Mouse (Mus musculus): ENCODE measurements at regions not wholly inside any gene's neighbourhood (a gene's known extent, or its start where the extent isn't known, plus 50 kb on each side); places are given as distances from the start of the nearest gene placed in this dataset.

- TF ChIP-seq GATA4 (IDR thresholded peaks at IDR 0.05; ENCODE audit: insufficient replicate concordance, low read length) = no peak
Observed at GRCm38 (mm10) chr17:4509506-4509905, 484.6 kb upstream of the Arid1b start.

GRCm38 (mm10) chr17:4516141-4516540, 478.0 kb upstream of the Arid1b start:
- no peak for TF ChIP-seq GATA4 (IDR thresholded peaks at IDR 0.05; ENCODE audit: insufficient replicate concordance, low read length)

GRCm38 (mm10) chr17:4516846-4517245, 477.3 kb upstream of the Arid1b start:
- TF ChIP-seq GATA4 (IDR thresholded peaks at IDR 0.05; ENCODE audit: insufficient replicate concordance, low read length) = no peak

- no peak for TF ChIP-seq GATA4 (IDR thresholded peaks at IDR 0.05; ENCODE audit: insufficient replicate concordance, low read length)
Observed at GRCm38 (mm10) chr17:4521031-4521430, 473.1 kb upstream of the Arid1b start.

GRCm38 (mm10) chr17:4526466-4526865, 467.7 kb upstream of the Arid1b start:
- no peak for TF ChIP-seq GATA4 (IDR thresholded peaks at IDR 0.05; ENCODE audit: insufficient replicate concordance, low read length)

GRCm38 (mm10) chr17:4532126-4532525, 462.0 kb upstream of the Arid1b start:
- no peak for TF ChIP-seq GATA4 (IDR thresholded peaks at IDR 0.05; ENCODE audit: insufficient replicate concordance, low read length)

- no peak for TF ChIP-seq GATA4 (IDR thresholded peaks at IDR 0.05; ENCODE audit: insufficient replicate concordance, low read length)
Observed at GRCm38 (mm10) chr17:4540435-4540834, 453.7 kb upstream of the Arid1b start.

- TF ChIP-seq GATA4 (IDR thresholded peaks at IDR 0.05; ENCODE audit: insufficient replicate concordance, low read length) = no peak
Observed at GRCm38 (mm10) chr17:4541020-4541743, 452.9 kb upstream of the Arid1b start.

GRCm38 (mm10) chr17:4546579-4546978, 447.6 kb upstream of the Arid1b start:
- TF ChIP-seq GATA4 (IDR thresholded peaks at IDR 0.05; ENCODE audit: insufficient replicate concordance, low read length) = no peak

GRCm38 (mm10) chr17:4563641-4564040, 430.5 kb upstream of the Arid1b start:
- no peak for TF ChIP-seq GATA4 (IDR thresholded peaks at IDR 0.05; ENCODE audit: insufficient replicate concordance, low read length)

GRCm38 (mm10) chr17:4576883-4577282, 417.2 kb upstream of the Arid1b start:
- no peak for TF ChIP-seq GATA4 (IDR thresholded peaks at IDR 0.05; ENCODE audit: insufficient replicate concordance, low read length)

- TF ChIP-seq GATA4 (IDR thresholded peaks at IDR 0.05; ENCODE audit: insufficient replicate concordance, low read length) = no peak
Observed at GRCm38 (mm10) chr17:4581851-4582250, 412.3 kb upstream of the Arid1b start.

GRCm38 (mm10) chr17:4610481-4610880, 383.7 kb upstream of the Arid1b start:
- TF ChIP-seq GATA4 (IDR thresholded peaks at IDR 0.05; ENCODE audit: insufficient replicate concordance, low read length) = no peak

- TF ChIP-seq GATA4 (IDR thresholded peaks at IDR 0.05; ENCODE audit: insufficient replicate concordance, low read length) = no peak
Observed at GRCm38 (mm10) chr17:4610993-4611392, 383.1 kb upstream of the Arid1b start.

GRCm38 (mm10) chr17:4611711-4612110, 382.4 kb upstream of the Arid1b start:
- no peak for TF ChIP-seq GATA4 (IDR thresholded peaks at IDR 0.05; ENCODE audit: insufficient replicate concordance, low read length)

GRCm38 (mm10) chr17:4612136-4612535, 382.0 kb upstream of the Arid1b start:
- no peak for TF ChIP-seq GATA4 (IDR thresholded peaks at IDR 0.05; ENCODE audit: insufficient replicate concordance, low read length)

GRCm38 (mm10) chr17:4612741-4613140, 381.4 kb upstream of the Arid1b start:
- no peak for TF ChIP-seq GATA4 (IDR thresholded peaks at IDR 0.05; ENCODE audit: insufficient replicate concordance, low read length)

All from liver, adult (tissue).